Mouse (Mus musculus) layer of hippocampus, adult 18-20 months (tissue): ENCODE results near the gene Fam234a. TPM values are rescaled to one million over a fixed set of nuclear protein-coding genes. Genes with fewer than 3 reads are reported as not detected.
A peak's percentile ranks its signal among the peaks of the same experiment; 100 is the strongest.
"Not testable (repeated sequence)": the region's sequence is repeated elsewhere in the genome, so short reads cannot be mapped to it uniquely, and the experiment has no call there.

Experiments
- DNase-seq, 2 experiments: peaks; one replicate each; pipeline ENCODE4 v3.0.0; 2022; ENCODE audit warnings: low spot score in 2 of 2
- total RNA-seq, 2 experiments: library from RNA; stranded (reverse); gene quantifications; 2 replicates each; pipeline ENCODE4 v1.2.3; 2021

Fam234a gene
- total RNA-seq, 2 experiments from 2014 or later, result 19.6 to 21.4 TPM

- DNase-seq, result no peak
These were observed 8.8 kb downstream of the Fam234a start for GRCm38 (mm10) chr17:26235077-26235815.

GRCm38 (mm10) chr17:26234386-26234785 is 9.7 kb downstream of the Fam234a start:
- no peak for DNase-seq

GRCm38 (mm10) chr17:26232863-26233262 is 11.2 kb downstream of the Fam234a start:
- DNase-seq, result no peak

GRCm38 (mm10) chr17:26231156-26231555 is 12.9 kb downstream of the Fam234a start:
- DNase-seq, result no peak

- DNase-seq, result no peak
These were observed 14.3 kb downstream of the Fam234a start for GRCm38 (mm10) chr17:26229776-26230175.

GRCm38 (mm10) chr17:26225150-26225549 is 18.9 kb downstream of the Fam234a start:
- DNase-seq, result no peak

- no peak for DNase-seq
These were observed 22.5 kb downstream of the Fam234a start for GRCm38 (mm10) chr17:26221508-26221907.

- DNase-seq, result no peak
These were observed 31.4 kb downstream of the Fam234a start for GRCm38 (mm10) chr17:26212681-26213080.

- no peak for DNase-seq
These were observed 31.8 kb downstream of the Fam234a start for GRCm38 (mm10) chr17:26212241-26212640.

GRCm38 (mm10) chr17:26207686-26208085 is 36.4 kb downstream of the Fam234a start, which contains the start of gene Arhgdig:
Arhgdig (minus strand) TSS chr17:26207786.
- DNase-seq, result no peak

- DNase-seq, result no peak
These were observed 37.6 kb downstream of the Fam234a start for GRCm38 (mm10) chr17:26206392-26206791.

- no peak for DNase-seq
These were observed 39.3 kb downstream of the Fam234a start for GRCm38 (mm10) chr17:26204766-26205165.

- DNase-seq, result peak; percentile 44 to 70
These were observed 40.7 kb downstream of the Fam234a start for GRCm38 (mm10) chr17:26203321-26203811.

GRCm38 (mm10) chr17:26202737-26203136 is 41.3 kb downstream of the Fam234a start, which contains the start of gene Rgs11:
Rgs11 (plus strand) TSS chr17:26202951.
- peak in 1 of 2 experiments; percentile 32 for DNase-seq

- no peak for DNase-seq
These were observed 42.0 kb downstream of the Fam234a start for GRCm38 (mm10) chr17:26201998-26202397.

- DNase-seq, result peak in 1 of 2 experiments; percentile 30
These were observed 43.0 kb downstream of the Fam234a start for GRCm38 (mm10) chr17:26200831-26201705.

GRCm38 (mm10) chr17:26198892-26199291 is 45.1 kb downstream of the Fam234a start, which contains the start of gene Pdia2:
Pdia2 (minus strand) TSS chr17:26199087.
- no peak for DNase-seq

- no peak for DNase-seq
These were observed 51.4 kb downstream of the Fam234a start for GRCm38 (mm10) chr17:26192481-26193190.

GRCm38 (mm10) chr17:26191486-26191885 is 52.6 kb downstream of the Fam234a start:
- not testable (repeated sequence) for DNase-seq

- no peak for DNase-seq
These were observed 55.8 kb downstream of the Fam234a start for GRCm38 (mm10) chr17:26188091-26188805.
